Mouse (Mus musculus) heart, adult 2 months (tissue): Measurements from ENCODE around the gene Usp49.

Source experiments
- CTCF ChIP-seq: fragments of 200-600 bp; IDR thresholded peaks from 2 replicates; pipeline ENCODE4 v1.8.1; 2022; ENCODE audit warnings: antibody characterized with exemption, mild to moderate bottlenecking, moderate library complexity
- POLR2A ChIP-seq: fragments of 200-500 bp; IDR thresholded peaks from 2 replicates; pipeline ENCODE4 v1.6.1; 2011; ENCODE audit warnings: mild to moderate bottlenecking, low read depth, low read length, control low read depth; ENCODE audit not compliant: insufficient read depth

GRCm38 (mm10) chr17:47699055-47699454 lies 68.6 kb downstream of the Usp49 start:
- TF ChIP-seq CTCF = no peak
- no peak for TF ChIP-seq POLR2A
